Mouse (Mus musculus) liver, embryonic 12.5 days (tissue): ENCODE measurements around the gene Psen2. TPM values are rescaled to one million over a fixed set of nuclear protein-coding genes. Genes with fewer than 3 reads are reported as not detected.

ENCODE experiments used
- ATAC-seq: fragments of 200-750 bp; cut with Nextera tagmentation; 2 replicates; pipeline ENCODE4 v1.8.0; 2017; ENCODE audit warnings: moderate number of reproducible peaks, mild to moderate bottlenecking, moderate library complexity
- H3K27ac ChIP-seq: fragments of 300-500 bp; sonication (generic); 2 replicates; pipeline ENCODE4 v1.5.1; 2016; ENCODE audit warnings: mild to moderate bottlenecking
- H3K27me3 ChIP-seq: fragments of 300-500 bp; sonication (generic); replicated peaks from 2 replicates; pipeline ENCODE4 v1.6.1; 2016; ENCODE audit warnings: mild to moderate bottlenecking, moderate library complexity
- H3K36me3 ChIP-seq: fragments of 300-500 bp; sonication (generic); 2 replicates; pipeline ENCODE4 v1.6.1; 2016; ENCODE audit warnings: mild to moderate bottlenecking, moderate library complexity
- H3K4me1 ChIP-seq: fragments of 300-500 bp; sonication (generic); 2 replicates; pipeline ENCODE4 v1.6.1; 2016
- H3K4me2 ChIP-seq: fragments of 300-500 bp; sonication (generic); 2 replicates; pipeline ENCODE4 v1.6.1; 2016; ENCODE audit warnings: mild to moderate bottlenecking, moderate library complexity
- H3K4me3 ChIP-seq: fragments of 300-500 bp; sonication (generic); 2 replicates; pipeline ENCODE4 v1.5.1; 2016; ENCODE audit warnings: mild to moderate bottlenecking, moderate library complexity
- H3K9ac ChIP-seq: fragments of 300-500 bp; sonication (generic); 2 replicates; pipeline ENCODE4 v1.6.1; 2016; ENCODE audit warnings: mild to moderate bottlenecking, moderate library complexity
- H3K9me3 ChIP-seq: fragments of 300-500 bp; sonication (generic); replicated peaks from 2 replicates; pipeline ENCODE4 v1.6.1; 2016; ENCODE audit warnings: mild to moderate bottlenecking, moderate library complexity
- WGBS: fragments of 180-500 bp; shearing (Covaris S2); methylation state at CpG from one replicate; pipeline ENCODE4 v1.1.7; 2016; ENCODE audit not compliant: insufficient replicate concordance; 5-methylcytosine and 5-hydroxymethylcytosine counted together
- polyA plus RNA-seq: library from polyadenylated mRNA; unstranded; fragments of >200 nt; fragmentation: Nextera tagmentation; extraction: Ambion mirVana; gene quantifications from 2 replicates; pipeline ENCODE4 v1.2.1, GENCODE M21; 2016

The Psen2 gene
- polyA plus RNA-seq, 1 experiment from 2014 or later: 20.9 TPM

DNA sequence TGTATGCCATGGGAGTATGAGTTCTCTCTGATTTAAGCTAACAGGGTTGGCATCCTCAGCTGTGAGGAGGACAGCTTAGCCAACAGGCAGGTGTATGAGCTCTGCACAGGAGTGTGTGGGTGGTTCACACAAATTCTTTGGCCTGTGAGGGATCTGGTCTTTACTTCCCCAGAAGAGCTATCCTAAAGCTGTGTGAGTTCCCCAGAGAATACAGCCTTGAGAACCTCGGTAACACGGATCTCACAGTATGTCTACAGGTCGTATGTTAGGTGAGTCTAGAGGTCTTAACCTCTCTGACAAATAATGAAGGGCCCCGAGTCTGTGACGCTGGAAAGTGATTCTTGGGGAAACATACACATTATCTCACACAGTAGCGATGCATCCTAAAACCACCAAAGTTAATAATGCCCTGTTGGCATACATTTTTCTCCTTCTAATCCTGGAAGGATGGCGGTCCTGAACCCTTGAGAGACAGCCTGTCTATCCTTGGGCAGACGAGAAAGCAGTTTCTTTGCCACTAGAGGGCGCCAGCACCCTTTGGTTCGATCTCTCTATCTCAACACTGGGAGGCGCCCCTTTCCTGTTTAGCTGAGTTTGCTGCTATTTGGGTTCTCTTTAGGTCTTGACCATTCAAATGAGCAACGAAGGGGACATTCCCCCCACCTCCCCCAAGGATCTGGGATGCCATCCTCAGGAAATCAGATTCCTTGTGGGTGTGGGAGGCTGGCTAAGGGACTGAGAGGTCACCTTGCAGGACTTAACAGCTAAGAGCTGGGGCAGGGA is 5.2 kb upstream of the Psen2 start:
- H3K4me1 ChIP-seq: peaks cover 32% of the 10 kb centered on the region
- H3K27ac ChIP-seq: no peak overlapping the region
- peak; percentile 75 for ATAC-seq
- no peak overlapping the region for H3K4me2 ChIP-seq
- no peaks in the 10 kb centered on the region for H3K9me3 ChIP-seq
- H3K36me3 ChIP-seq: no peaks in the 10 kb centered on the region
- H3K9ac ChIP-seq: no peak overlapping the region
- peaks cover 16% of the 10 kb centered on the region for H3K27me3 ChIP-seq
- WGBS: 11% methylated on average over 12 of the region's 12 CpGs
- H3K4me3 ChIP-seq: no peak overlapping the region

DNA sequence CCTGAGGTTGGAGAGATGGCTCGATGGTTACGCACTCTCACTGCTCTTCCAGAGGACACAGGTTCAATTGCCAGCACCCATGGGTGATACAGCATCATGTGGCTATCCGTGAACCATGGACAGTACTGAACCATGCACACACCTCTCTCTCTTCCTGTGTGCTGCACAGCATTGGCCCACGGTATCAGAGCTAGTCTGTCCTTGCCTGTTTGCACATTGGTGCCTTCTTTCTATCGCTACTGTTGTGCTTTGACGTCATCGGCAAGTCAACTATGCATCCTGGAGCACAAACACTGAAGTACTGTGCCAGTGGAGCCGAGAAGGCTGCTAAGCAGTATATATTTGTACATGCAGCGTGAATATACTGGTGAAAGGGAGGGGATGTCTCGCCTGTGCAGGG is 3.9 kb upstream of the Psen2 start:
- no peak overlapping the region for H3K4me3 ChIP-seq
- no peak overlapping the region for H3K9ac ChIP-seq
- H3K4me1 ChIP-seq: peaks cover 45% of the 10 kb centered on the region
- WGBS: 58% methylated on average over 10 of the region's 10 CpGs
- H3K27ac ChIP-seq: no peak overlapping the region
- H3K36me3 ChIP-seq: no peaks in the 10 kb centered on the region
- peaks cover 16% of the 10 kb centered on the region for H3K27me3 ChIP-seq
- H3K9me3 ChIP-seq: no peaks in the 10 kb centered on the region
- H3K4me2 ChIP-seq: no peak overlapping the region
- no peak for ATAC-seq

- Histone ChIP-seq H3K27me3 (peaks cover 16% of the 10 kb centered on the region), H3K27ac (no peak overlapping the region), H3K36me3 (no peaks in the 10 kb centered on the region), H3K9me3 (no peaks in the 10 kb centered on the region), H3K4me3 (peak overlapping the region; percentile 30), H3K4me1 (peaks cover 62% of the 10 kb centered on the region), H3K9ac (0 out of 2 replicates have a peak overlapping the region, but pooled peaks have one; percentile 8), H3K4me2 (peak overlapping the region; percentile 53)
- no peak for ATAC-seq
- 7% methylated on average over 7 of the region's 7 CpGs for WGBS
These were observed 2.2 kb upstream of the Psen2 start for GRCm38 (mm10) chr1:180265399-180265798.

GRCm38 (mm10) chr1:180264851-180265250 is 1.6 kb upstream of the Psen2 start:
- WGBS: 56% methylated on average over 10 of the region's 10 CpGs
- H3K9me3 ChIP-seq: no peaks in the 10 kb centered on the region
- H3K9ac ChIP-seq: 0 out of 2 replicates have a peak overlapping the region, but pooled peaks have one; percentile 8
- peaks cover 66% of the 10 kb centered on the region for H3K4me1 ChIP-seq
- peak overlapping the region; percentile 30 for H3K4me3 ChIP-seq
- no peak for ATAC-seq
- peaks cover 16% of the 10 kb centered on the region for H3K27me3 ChIP-seq
- no peaks in the 10 kb centered on the region for H3K36me3 ChIP-seq
- no peak overlapping the region for H3K27ac ChIP-seq
- H3K4me2 ChIP-seq: peak overlapping the region; percentile 53

DNA sequence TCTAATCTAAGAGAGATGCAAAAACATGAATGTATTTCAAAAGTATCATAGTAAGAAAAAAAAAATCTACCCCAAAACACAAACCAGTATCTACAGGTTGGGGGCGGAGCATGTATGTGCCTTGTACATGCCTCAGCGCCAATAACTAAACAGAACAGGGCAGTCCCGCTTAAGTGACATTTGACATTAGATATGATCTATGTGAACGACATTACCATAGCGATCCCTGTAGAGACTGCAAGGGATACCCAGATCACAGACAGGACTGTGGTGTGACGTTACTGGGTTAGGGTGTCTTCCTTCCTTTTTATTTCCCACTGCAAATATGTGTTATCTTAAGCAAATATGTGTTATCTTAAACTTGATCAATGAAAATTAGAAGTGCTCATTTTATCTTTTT is 1.2 kb upstream of the Psen2 start:
- H3K36me3 ChIP-seq: no peaks in the 10 kb centered on the region
- H3K4me3 ChIP-seq: no peak overlapping the region
- no peak overlapping the region for H3K9ac ChIP-seq
- WGBS: 43% methylated on average over 6 of the region's 6 CpGs
- H3K4me1 ChIP-seq: peaks cover 70% of the 10 kb centered on the region
- H3K9me3 ChIP-seq: no peaks in the 10 kb centered on the region
- H3K4me2 ChIP-seq: peak overlapping the region; percentile 53; the same call in 1 of the 2 replicates
- ATAC-seq: no peak
- peaks cover 16% of the 10 kb centered on the region for H3K27me3 ChIP-seq
- no peak overlapping the region for H3K27ac ChIP-seq

GRCm38 (mm10) chr1:180261857-180262570 is 1.2 kb downstream of the Psen2 start:
- ATAC-seq: peak; percentile 88
- Histone ChIP-seq H3K4me1 (peaks cover 78% of the 10 kb centered on the region), H3K4me2 (peak overlapping the region; percentile 70), H3K9ac (peak overlapping the region; percentile 61), H3K27ac (peak overlapping the region; percentile 82), H3K9me3 (no peaks in the 10 kb centered on the region), H3K4me3 (peak overlapping the region; percentile 38), H3K36me3 (no peaks in the 10 kb centered on the region), H3K27me3 (peaks cover 5% of the 10 kb centered on the region)
- WGBS: 30% methylated on average over 8 of the region's 8 CpGs

GRCm38 (mm10) chr1:180261415-180261814 is 1.8 kb downstream of the Psen2 start:
- Histone ChIP-seq H3K27ac (peak overlapping the region; percentile 82), H3K9me3 (no peaks in the 10 kb centered on the region), H3K36me3 (no peaks in the 10 kb centered on the region), H3K4me3 (peak overlapping the region; percentile 38), H3K4me1 (peaks cover 84% of the 10 kb centered on the region), H3K27me3 (no peaks in the 10 kb centered on the region), H3K9ac (peak overlapping the region; percentile 61), H3K4me2 (peak overlapping the region; percentile 70)
- peak; percentile 4; the same call in 1 of the 2 replicates for ATAC-seq
- 57% methylated on average over 3 of the region's 3 CpGs for WGBS

GRCm38 (mm10) chr1:180260886-180261285 is 2.4 kb downstream of the Psen2 start:
- Histone ChIP-seq H3K27ac (peak overlapping the region; percentile 82; the same call in 1 of the 2 replicates), H3K4me2 (no peak overlapping the region), H3K36me3 (no peaks in the 10 kb centered on the region), H3K9ac (no peak overlapping the region), H3K4me1 (peaks cover 84% of the 10 kb centered on the region), H3K4me3 (no peak overlapping the region), H3K9me3 (no peaks in the 10 kb centered on the region), H3K27me3 (no peaks in the 10 kb centered on the region)
- no peak for ATAC-seq
- 69% methylated on average over 2 of the region's 2 CpGs for WGBS

GRCm38 (mm10) chr1:180259753-180260152 is 3.5 kb downstream of the Psen2 start:
- peak overlapping the region; percentile 49 for H3K27ac ChIP-seq
- peaks cover 84% of the 10 kb centered on the region for H3K4me1 ChIP-seq
- no peak overlapping the region for H3K4me3 ChIP-seq
- H3K27me3 ChIP-seq: no peaks in the 10 kb centered on the region
- WGBS: 27% methylated on average over 2 of the region's 2 CpGs
- H3K9me3 ChIP-seq: no peaks in the 10 kb centered on the region
- H3K4me2 ChIP-seq: no peak overlapping the region
- no peak overlapping the region for H3K9ac ChIP-seq
- ATAC-seq: no peak
- no peaks in the 10 kb centered on the region for H3K36me3 ChIP-seq

DNA sequence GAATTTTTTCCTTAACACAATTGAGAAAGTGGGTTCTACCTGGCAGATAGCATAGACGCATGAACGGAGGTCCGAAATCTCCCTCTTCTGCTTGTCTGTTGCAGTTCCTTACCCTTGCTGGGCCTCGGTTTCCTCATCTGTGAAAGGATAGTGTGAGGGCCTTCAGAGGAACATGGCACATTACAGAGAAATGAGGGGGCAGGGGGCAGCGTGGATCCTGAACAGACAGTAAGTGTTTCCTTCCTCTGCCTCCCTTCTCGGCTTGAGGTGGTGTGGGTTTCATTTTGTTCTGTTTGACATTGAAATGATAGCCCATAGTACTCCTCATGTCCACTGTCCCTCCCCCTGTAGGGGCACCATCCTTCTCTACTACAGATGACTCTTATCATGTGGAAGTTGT is 5.8 kb downstream of the Psen2 start:
- Histone ChIP-seq H3K4me3 (no peak overlapping the region), H3K4me2 (no peak overlapping the region), H3K9me3 (no peaks in the 10 kb centered on the region), H3K36me3 (no peaks in the 10 kb centered on the region), H3K4me1 (peaks cover 85% of the 10 kb centered on the region), H3K27ac (peak overlapping the region; percentile 83; the same call in 1 of the 2 replicates), H3K27me3 (no peaks in the 10 kb centered on the region), H3K9ac (no peak overlapping the region)
- 68% methylated on average over 6 of the region's 6 CpGs for WGBS
- ATAC-seq: no peak

DNA sequence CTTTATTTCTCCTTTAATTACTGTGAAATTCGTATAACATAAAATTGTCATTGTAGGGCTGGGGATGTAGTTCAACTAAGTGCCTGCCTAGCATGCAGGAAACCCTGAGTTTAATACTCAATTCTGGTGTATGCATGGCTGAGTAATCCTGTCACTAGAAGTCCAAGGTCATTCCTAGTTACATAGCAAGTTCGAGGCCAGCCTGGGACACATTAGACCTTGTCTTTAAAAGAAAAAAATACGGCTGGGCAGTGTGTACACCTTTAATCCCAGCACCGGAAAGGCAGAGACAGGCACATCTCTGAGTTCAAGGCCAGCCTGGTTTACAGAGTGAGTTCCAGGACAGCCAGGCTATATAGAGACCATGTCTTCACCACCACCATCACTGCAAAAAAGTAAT is 6.4 kb downstream of the Psen2 start:
- Histone ChIP-seq H3K4me3 (peak overlapping the region; percentile 77), H3K4me1 (peaks cover 85% of the 10 kb centered on the region), H3K27me3 (no peaks in the 10 kb centered on the region), H3K4me2 (peak overlapping the region; percentile 98), H3K9ac (peak overlapping the region; percentile 66), H3K36me3 (no peaks in the 10 kb centered on the region), H3K27ac (peak overlapping the region; percentile 83), H3K9me3 (no peaks in the 10 kb centered on the region)
- ATAC-seq: no peak
- WGBS: 54% methylated on average over 4 of the region's 4 CpGs

DNA sequence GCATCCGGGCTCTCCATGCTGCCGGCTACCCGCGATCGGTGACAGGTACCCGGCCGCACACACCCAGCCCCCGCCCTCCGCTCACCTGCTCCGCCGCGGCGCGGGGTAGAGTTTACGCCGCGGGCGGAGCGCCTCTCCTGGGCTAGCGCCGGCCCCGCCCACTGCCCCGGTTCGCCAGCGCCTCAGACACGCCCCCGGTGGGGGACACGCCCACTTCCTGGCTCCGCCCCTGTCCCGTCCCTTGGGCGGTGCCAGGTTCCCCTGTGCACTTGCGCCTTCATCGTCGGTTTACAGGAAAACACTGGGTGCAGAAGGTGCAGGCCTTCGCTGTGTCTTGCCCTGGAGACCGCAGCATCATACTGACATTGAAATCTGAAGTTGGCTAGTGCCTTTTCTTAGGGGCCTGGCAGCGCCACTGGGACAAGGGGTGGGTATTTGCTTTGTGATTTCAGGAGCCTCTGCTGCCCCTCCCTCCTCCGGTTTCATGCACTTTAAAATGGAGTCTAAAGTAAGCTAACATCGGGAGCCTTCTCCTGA is 7.0 kb downstream of the Psen2 start:
- peak; percentile 88 for ATAC-seq
- Histone ChIP-seq H3K27me3 (no peaks in the 10 kb centered on the region), H3K4me3 (peak overlapping the region; percentile 77), H3K27ac (peak overlapping the region; percentile 83), H3K36me3 (no peaks in the 10 kb centered on the region), H3K4me1 (peaks cover 85% of the 10 kb centered on the region), H3K9me3 (no peaks in the 10 kb centered on the region), H3K9ac (peak overlapping the region; percentile 84), H3K4me2 (peak overlapping the region; percentile 98)
- WGBS: under 1% methylated on average over 39 of the region's 39 CpGs
